Mouse (Mus musculus) subcutaneous adipose tissue, adult 2 months (tissue): ENCODE measurements around the gene Tmed9. TPM values are rescaled to one million over a fixed set of nuclear protein-coding genes. Genes with fewer than 3 reads are reported as not detected.

Experiments
- polyA plus RNA-seq: library from polyadenylated mRNA; depleted of rRNA; stranded (reverse); fragments of >200 nt; gene quantifications from 2 replicates; pipeline ENCODE4 v1.2.3, GENCODE M21; 2012; ENCODE audit warnings: low replicate concordance; rRNA removed

Gene Tmed9
- 92.6 and 134 TPM in 2 replicates for polyA plus RNA-seq

DNA sequence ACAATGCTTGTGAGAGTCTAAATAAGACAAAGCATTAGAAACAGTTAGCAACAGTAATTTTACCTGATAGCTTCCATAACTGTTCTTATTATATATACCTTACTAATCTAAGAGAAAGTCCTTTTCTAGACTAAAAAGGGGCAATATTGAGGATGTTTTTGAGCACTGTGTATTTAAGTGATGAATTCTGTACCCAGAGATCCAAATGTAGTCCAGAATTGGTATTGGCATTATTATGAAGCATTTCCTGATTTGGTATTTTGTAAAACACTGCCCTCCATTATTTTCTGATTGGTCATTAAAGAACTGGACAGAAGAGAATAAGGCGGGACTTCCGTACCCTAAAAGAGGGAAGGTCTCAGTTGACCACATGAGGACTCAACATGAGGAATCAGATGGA is at the start of gene Tmed9:
Gene Tmed9 (plus strand): TSS at position 301 of the 400 bp plus-strand sequence.

DNA sequence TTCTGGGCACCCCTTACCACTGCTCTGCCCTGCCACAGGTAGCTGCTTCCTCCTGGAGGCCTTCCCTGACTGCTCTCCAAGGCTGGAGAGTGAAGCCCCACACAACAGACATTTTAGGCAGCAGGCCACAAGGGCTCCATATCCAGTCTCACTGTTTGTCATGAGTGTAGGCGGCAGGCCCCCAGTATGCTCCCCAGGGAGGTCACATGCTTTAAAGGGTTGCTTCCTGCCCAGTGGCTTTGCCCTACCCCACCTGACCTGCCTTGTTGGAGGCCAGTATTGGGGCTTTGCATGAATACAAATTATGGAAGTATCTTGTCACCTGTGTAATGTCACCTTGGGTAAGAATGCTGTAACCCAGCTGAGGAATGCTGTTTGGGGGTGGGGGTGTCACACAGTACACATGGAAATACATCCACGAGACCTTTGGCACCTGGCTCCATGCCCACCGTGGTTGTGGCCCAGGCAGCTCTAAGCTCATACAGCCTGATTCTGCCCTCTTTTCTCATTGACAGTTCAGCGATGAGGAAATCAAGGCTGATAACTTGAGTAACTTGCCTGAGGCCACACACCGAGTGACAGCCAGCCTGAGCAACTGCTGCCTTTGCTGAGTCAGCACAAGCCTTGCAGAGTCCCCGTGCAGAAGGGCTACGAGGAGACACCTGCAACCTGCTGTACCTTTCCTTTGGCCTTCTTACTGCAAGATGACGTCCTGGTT is 44.2 kb upstream of the Tmed9 start, which contains the start of gene Dok3:
Gene Dok3 (minus strand): TSS at position 99 of the 718 bp plus-strand sequence.

DNA sequence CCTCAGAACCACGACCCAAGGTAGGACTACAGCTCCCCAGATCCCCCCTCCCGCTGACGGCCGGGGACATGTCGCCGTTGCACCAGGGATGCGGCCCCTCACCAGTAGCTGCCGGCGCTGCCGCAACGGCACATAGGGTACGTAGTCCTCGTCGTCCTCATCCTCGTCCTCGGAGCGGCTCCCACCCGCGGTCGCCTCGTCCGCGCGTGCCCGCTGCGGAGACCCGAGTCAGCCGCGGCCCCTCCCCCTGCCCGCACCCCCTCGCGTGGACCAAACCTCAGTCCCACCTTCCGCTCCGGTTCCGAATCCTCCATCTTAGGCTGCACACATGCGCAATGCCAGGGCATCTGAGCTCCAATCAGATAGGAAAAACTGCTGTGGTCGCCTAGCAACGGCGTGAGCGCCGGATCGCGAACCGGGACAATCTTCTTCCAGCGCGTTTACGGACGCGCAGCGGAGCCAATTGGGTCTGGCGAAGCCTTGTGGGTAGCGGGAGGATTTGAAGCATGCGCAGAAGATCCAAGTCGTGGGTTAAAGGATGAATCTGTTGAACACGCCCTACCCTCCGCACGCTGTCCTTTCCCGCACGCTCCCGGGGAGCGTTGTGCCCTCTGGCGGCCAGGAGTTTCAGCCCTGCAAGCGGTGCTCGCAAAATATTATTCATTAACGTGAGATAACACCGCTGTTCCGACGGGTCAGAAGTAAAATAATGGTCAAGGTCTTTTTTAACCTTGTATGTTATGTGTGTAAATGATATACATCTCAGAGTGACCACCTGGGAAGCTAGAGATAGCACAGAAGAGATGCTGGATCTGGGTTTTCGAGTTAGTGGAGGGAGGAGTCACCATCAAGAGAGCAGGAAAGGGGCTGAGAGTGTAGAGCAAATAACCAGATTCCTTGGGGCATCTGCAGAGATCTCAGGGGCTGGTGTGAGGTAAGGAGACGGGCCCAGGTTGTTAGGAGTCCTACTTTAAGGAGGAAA is 37.0 kb upstream of the Tmed9 start, which contains the start of gene Ddx41:
Gene Ddx41 (minus strand): TSS at position 465 of the 982 bp plus-strand sequence.

DNA sequence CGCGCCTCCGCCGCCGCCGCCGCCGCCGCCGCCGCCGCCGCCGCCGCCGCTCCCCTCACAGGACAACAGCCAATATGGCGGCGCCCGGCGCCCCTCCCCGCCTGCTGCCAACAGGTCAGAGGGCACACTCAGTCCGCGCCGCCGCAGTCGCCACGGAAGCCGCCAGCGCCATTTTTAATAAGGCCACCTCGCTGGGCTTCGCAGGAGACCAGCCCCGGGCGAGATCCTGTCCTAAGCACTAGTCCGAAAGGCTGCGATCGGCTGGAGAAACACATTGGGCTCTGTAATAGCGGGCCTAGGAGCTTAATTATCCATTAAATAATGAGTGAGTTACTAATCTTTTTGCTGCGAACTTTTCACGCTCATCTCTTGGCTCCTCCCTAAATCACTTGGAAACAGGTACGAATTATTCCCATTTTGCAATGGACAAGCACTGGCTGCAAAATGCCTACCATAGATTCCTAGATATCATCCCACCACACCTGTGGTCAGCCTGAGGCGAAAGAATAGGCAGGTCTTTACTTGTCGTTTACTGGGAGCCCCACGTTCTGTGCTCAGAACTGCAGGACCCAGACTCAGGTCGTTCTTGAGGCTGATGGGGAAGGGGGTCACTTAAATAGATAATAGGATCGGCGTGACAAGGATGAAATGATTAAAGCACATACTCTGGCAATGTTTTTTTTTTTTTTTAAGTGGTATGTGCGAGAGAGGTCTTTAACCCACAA is 2.3 kb upstream of the Tmed9 start, which contains the start of gene Fam193b:
Gene Fam193b (minus strand): TSS at position 94 of the 725 bp plus-strand sequence.

DNA sequence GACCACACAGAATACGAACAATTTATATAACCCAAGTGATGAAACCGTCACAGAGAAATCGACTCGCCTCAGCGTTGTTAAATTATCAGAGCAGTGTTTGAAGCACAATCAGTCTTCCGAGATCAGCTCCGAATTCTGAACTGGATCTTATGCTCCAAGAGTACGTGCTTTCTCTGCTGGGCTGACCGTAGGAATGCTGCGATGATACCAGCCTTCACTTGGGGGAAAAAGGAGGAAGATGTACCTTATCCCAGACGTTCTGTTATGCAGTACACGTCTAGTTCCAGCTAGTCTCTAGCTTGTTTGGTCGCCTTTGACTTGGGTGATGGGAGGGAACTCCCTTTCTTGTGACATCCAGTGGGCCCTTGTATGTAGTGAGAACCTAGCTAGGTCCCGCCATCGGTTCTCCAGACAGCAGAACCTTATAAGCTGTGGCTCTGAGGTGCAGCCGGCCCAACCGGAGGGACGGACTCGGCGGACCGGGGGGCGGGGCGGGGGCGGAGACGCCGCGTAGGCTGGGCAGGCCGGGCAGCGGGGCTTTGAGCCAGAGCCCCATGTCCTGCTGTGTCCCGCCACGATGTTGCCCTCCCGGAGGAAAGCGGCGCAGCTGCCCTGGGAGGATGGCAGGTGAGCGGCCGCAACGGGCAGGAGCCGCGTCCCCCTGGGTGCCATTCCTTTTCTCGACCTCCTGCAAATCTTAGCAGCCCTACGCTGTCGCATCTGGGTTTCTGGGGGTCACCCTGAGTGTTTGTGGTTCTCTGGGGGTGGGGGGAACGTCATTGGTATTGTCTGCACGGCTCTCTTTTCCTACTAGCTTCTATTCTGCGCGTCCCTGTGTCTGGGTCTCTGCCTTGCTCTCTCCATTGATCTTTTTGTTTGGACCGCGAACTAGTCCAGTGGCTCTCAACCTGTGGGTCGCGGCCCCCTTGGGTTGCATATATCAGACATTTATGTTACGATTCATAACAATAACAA is 26.3 kb downstream of the Tmed9 start, which contains the start of gene B4galt7:
Gene B4galt7 (plus strand): TSS at position 331 of the 975 bp plus-strand sequence.

DNA sequence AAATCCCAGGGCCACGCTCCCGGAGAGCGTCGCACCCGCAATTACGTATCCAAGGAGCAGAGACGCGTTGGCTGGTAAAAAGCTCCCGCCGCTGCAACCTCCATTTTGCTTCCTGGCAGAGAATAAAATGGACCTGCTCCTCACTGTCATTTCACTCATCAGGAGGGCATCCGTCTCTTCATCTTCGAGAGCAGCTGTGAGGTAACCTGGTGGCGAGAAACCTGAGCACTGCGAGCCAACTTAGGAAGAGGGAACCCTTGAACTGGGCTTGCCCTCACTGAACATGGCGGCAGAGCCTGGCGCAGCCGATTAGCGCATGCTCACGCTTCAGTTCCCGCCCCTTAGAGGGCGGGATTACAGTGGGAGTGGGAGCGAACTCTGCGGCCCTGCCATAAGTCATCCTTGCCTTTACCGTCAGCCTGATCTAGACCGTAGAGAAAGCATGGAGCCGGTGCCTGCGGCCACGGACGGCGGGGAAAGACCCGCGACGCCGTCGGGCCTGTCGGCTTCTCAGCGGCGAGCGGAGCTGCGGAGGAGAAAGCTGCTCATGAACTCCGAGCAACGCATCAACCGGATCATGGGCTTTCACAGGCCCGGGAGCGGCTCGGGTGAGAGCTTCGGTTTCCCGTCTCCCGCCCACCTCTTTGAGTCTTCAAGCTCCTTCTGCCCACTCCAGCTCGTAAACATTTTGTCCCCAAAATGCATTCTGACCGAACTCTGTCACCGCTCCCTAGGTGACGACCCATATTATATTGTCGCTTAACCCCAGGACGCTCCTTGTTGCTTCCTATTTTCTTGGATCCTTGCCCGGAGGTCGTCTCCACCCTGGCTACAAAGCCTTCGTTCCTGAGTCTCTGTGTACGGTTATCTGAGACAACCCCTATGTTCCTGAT is 49.4 kb downstream of the Tmed9 start, which contains the start of gene Caml:
Gene Caml (plus strand): TSS at position 357 of the 893 bp plus-strand sequence.

DNA sequence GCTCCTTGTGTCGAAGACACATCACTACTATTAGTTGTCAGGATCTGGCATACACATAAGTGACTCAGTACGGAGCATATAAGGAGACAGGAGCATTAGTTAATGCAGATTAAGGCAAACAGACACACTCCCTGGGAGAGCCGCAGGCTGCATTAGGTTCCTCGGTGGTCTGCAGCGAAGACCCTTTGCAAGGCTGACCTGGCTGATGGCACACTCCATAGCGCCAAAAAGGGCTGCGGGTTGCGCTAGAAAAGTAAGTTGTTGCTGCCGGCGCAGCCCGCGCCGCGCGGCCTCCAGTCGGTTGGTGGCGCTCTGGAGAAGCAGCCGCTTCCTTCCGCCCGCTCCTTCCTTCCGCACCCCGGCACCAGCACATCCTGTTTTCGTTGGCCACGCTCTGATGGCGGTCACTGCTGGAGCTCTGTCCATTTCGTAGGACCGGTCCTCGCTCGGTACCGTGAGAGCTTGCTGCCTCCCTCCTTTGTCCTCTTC is 61.2 kb downstream of the Tmed9 start, which contains the start of gene Ddx46:
Gene Ddx46 (plus strand): TSS at position 389 of the 489 bp plus-strand sequence.

Other genes with a start within 250 kb of the Tmed9 start
- 1.4 and 7.1 TPM in 2 replicates for gene Mxd3, start 243.9 kb upstream of the Tmed9 start, polyA plus RNA-seq
- 148 and 154 TPM in 2 replicates for gene Lman2, start 210.9 kb upstream of the Tmed9 start, polyA plus RNA-seq
- gene Rgs14, start 204.0 kb upstream of the Tmed9 start, polyA plus RNA-seq = 3.7 and 5.4 TPM in 2 replicates
- gene Slc34a1, start 175.5 kb upstream of the Tmed9 start, polyA plus RNA-seq = 0.05 TPM in 1 of 2 replicates, not detected in the other
- gene Pfn3, start 158.5 kb upstream of the Tmed9 start, polyA plus RNA-seq = not detected in 2 replicates
- 0.09 and 0.21 TPM in 2 replicates for gene F12, start 146.9 kb upstream of the Tmed9 start, polyA plus RNA-seq
- 63.0 and 79.9 TPM in 2 replicates for gene Grk6, start 128.7 kb upstream of the Tmed9 start, polyA plus RNA-seq
- 3.6 and 11.9 TPM in 2 replicates for gene Prr7, start 109.5 kb upstream of the Tmed9 start, polyA plus RNA-seq
- 49.7 and 91.1 TPM in 2 replicates for gene Dbn1, start 85.6 kb upstream of the Tmed9 start, polyA plus RNA-seq
- gene Pdlim7, start 60.1 kb upstream of the Tmed9 start, polyA plus RNA-seq = 80.1 and 240 TPM in 2 replicates
- gene Dok3, start 44.4 kb upstream of the Tmed9 start, polyA plus RNA-seq = 7.0 and 15.3 TPM in 2 replicates
- gene Ddx41, start 37.1 kb upstream of the Tmed9 start, polyA plus RNA-seq = 44.3 and 75.9 TPM in 2 replicates
- gene Fam193b, start 2.6 kb upstream of the Tmed9 start, polyA plus RNA-seq = 97.0 and 98.0 TPM in 2 replicates
- gene B4galt7, start 26.2 kb downstream of the Tmed9 start, polyA plus RNA-seq = 27.5 and 28.9 TPM in 2 replicates
- gene Caml, start 49.3 kb downstream of the Tmed9 start, polyA plus RNA-seq = 22.9 and 34.9 TPM in 2 replicates
- gene Ddx46, start 61.3 kb downstream of the Tmed9 start, polyA plus RNA-seq = 9.8 and 17.6 TPM in 2 replicates
- 26.4 and 44.2 TPM in 2 replicates for gene B230219D22Rik, start 119.4 kb downstream of the Tmed9 start, polyA plus RNA-seq
- 54.7 and 71.2 TPM in 2 replicates for gene Txndc15, start 140.9 kb downstream of the Tmed9 start, polyA plus RNA-seq
- gene Pcbd2, start 153.6 kb downstream of the Tmed9 start, polyA plus RNA-seq = 39.0 and 43.7 TPM in 2 replicates
- gene Catsper3, start 210.8 kb downstream of the Tmed9 start, polyA plus RNA-seq = 0.14 TPM in 1 of 2 replicates, not detected in the other